Mouse (Mus musculus) neural tube, embryonic 10.5 days (tissue): ENCODE data around the gene Znrf3.

Source experiments
- DNase-seq: peaks from one replicate; pipeline ENCODE4 v3.0.0-alpha.2; 2017; ENCODE audit warnings: low spot score; ENCODE audit errors: extremely low spot score

Znrf3 gene

GRCm38 (mm10) chr11:5321687-5322086 is 123.0 kb downstream of the Znrf3 start:
- no peak for DNase-seq

GRCm38 (mm10) chr11:5318976-5319375 is 125.7 kb downstream of the Znrf3 start:
- no peak for DNase-seq

- DNase-seq: peak; percentile 39
These were observed 126.4 kb downstream of the Znrf3 start for GRCm38 (mm10) chr11:5318035-5318775.

- DNase-seq: no peak
These were observed 129.9 kb downstream of the Znrf3 start for GRCm38 (mm10) chr11:5314796-5315195.

GRCm38 (mm10) chr11:5314330-5314741 is 130.3 kb downstream of the Znrf3 start:
- DNase-seq: no peak

GRCm38 (mm10) chr11:5307024-5307905 is 137.4 kb downstream of the Znrf3 start:
- DNase-seq: no peak

GRCm38 (mm10) chr11:5306017-5306416 is 138.6 kb downstream of the Znrf3 start:
- no peak for DNase-seq

- no peak for DNase-seq
These were observed 140.1 kb downstream of the Znrf3 start for GRCm38 (mm10) chr11:5304526-5304925.

- DNase-seq: no peak
These were observed 146.7 kb downstream of the Znrf3 start for GRCm38 (mm10) chr11:5298007-5298372.

GRCm38 (mm10) chr11:5297148-5298006 is 147.3 kb downstream of the Znrf3 start:
- DNase-seq: peak; percentile 31

- no peak for DNase-seq
These were observed 148.0 kb downstream of the Znrf3 start for GRCm38 (mm10) chr11:5296576-5297115.

- no peak for DNase-seq
These were observed 149.8 kb downstream of the Znrf3 start for GRCm38 (mm10) chr11:5294805-5295204.

GRCm38 (mm10) chr11:5290691-5291090 is 154.0 kb downstream of the Znrf3 start:
- peak; percentile 61 for DNase-seq

- no peak for DNase-seq
These were observed 154.6 kb downstream of the Znrf3 start for GRCm38 (mm10) chr11:5289826-5290580.

- no peak for DNase-seq
These were observed 160.7 kb downstream of the Znrf3 start for GRCm38 (mm10) chr11:5283987-5284386.

- no peak for DNase-seq
These were observed 163.7 kb downstream of the Znrf3 start for GRCm38 (mm10) chr11:5280932-5281331.

- DNase-seq: no peak
These were observed 166.2 kb downstream of the Znrf3 start for GRCm38 (mm10) chr11:5278463-5278862.

- DNase-seq: no peak
These were observed 167.2 kb downstream of the Znrf3 start for GRCm38 (mm10) chr11:5277307-5277971.

GRCm38 (mm10) chr11:5275216-5275615 is 169.4 kb downstream of the Znrf3 start:
- no peak for DNase-seq
